Mouse (Mus musculus): ENCODE results near the gene Kcnc1.

- TF ChIP-seq EP300 (IDR thresholded peaks at IDR 0.05; ENCODE audit: low read depth) (no peak), CTCF (IDR thresholded peaks at IDR 0.05; ENCODE audit: low read depth) (no peak)
Measured at GRCm38 (mm10) chr7:46390226-46390625, 6.1 kb upstream of the Kcnc1 start.
